Comparison of ENCODE assay signal across 17 mouse cellular contexts in genomic region chr2:113839488-113839887, GRCm38 (mm10). TPM values are rescaled to one million over a fixed set of nuclear protein-coding genes. Genes with fewer than 3 reads are reported as not detected.
A peak's percentile ranks its signal among the peaks of the same experiment; 100 is the strongest.
DNase-seq lines count a peak whose midpoint lies in the region; ATAC-seq and TF ChIP-seq lines count a peak whose summit lies in the region.
"Had no signal": no experiment of that assay in that cellular context is flagged by ENCODE, and none has a peak within 500 bp of the region (broad histone marks: within the 10 kb centered on the region; RNA-seq: fewer than 3 reads in every experiment).

No protein-coding gene starts in this region.

- H3K4me3 ChIP-seq in liver, embryonic 16.5 days (ENCODE audit: low read depth, low read length): no peak overlapping the region
- H3K4me3 ChIP-seq in liver, embryonic 11.5 days (ENCODE audit: low read depth, low read length): no peak overlapping the region
- H3K4me3 ChIP-seq in kidney, embryonic 15.5 days (replicated peaks): no peak overlapping the region
- no peak overlapping the region for H3K4me3 ChIP-seq in lung, embryonic 16.5 days (ENCODE audit: low read length)
- H3K4me3 ChIP-seq in stomach, postnatal 0 days (ENCODE audit: low read depth, low read length): no peak overlapping the region
- H3K4me3 ChIP-seq: embryonic facial prominence, embryonic 13.5 days; forebrain, embryonic 13.5 days; limb, embryonic 13.5 days had no signal

- no peak overlapping the region for H3K27ac ChIP-seq in liver, embryonic 16.5 days (ENCODE audit: low read length)
- H3K27ac ChIP-seq in liver, embryonic 11.5 days (ENCODE audit: low read depth, low read length): no peak overlapping the region
- H3K27ac ChIP-seq in kidney, embryonic 15.5 days: peak overlapping the region; percentile 54
- no peak overlapping the region for H3K27ac ChIP-seq in lung, embryonic 16.5 days (ENCODE audit: low read length)
- no peak overlapping the region for H3K27ac ChIP-seq in stomach, postnatal 0 days (replicated peaks)
- H3K27ac ChIP-seq: embryonic facial prominence, embryonic 13.5 days; forebrain, embryonic 13.5 days; hindbrain, postnatal 0 days; limb, embryonic 13.5 days had no signal

- no peaks in the 10 kb centered on the region for H3K9me3 ChIP-seq in liver, embryonic 16.5 days (replicated peaks; ENCODE audit: control insufficient read depth, low read length)
- H3K9me3 ChIP-seq in liver, embryonic 11.5 days (ENCODE audit: control insufficient read depth, low read length): no peaks in the 10 kb centered on the region
- no peaks in the 10 kb centered on the region for H3K9me3 ChIP-seq in kidney, embryonic 15.5 days (replicated peaks)
- no peaks in the 10 kb centered on the region for H3K9me3 ChIP-seq in lung, embryonic 16.5 days (ENCODE audit: control insufficient read depth, low read length)
- H3K9me3 ChIP-seq in stomach, postnatal 0 days (ENCODE audit: control insufficient read depth, low read length): no peaks in the 10 kb centered on the region
- H3K9me3 ChIP-seq: embryonic facial prominence, embryonic 13.5 days; forebrain, embryonic 13.5 days; limb, embryonic 13.5 days had no signal

- H3K4me1 ChIP-seq in liver, embryonic 16.5 days (ENCODE audit: control insufficient read depth, low read depth, low read length): no peaks in the 10 kb centered on the region
- no peaks in the 10 kb centered on the region for H3K4me1 ChIP-seq in liver, embryonic 11.5 days (replicated peaks; ENCODE audit: control insufficient read depth, insufficient read depth, low read length)
- H3K4me1 ChIP-seq in kidney, embryonic 15.5 days: no peaks in the 10 kb centered on the region
- no peaks in the 10 kb centered on the region for H3K4me1 ChIP-seq in lung, embryonic 16.5 days (replicated peaks; ENCODE audit: control insufficient read depth, insufficient read depth, low read length)
- no peaks in the 10 kb centered on the region for H3K4me1 ChIP-seq in stomach, postnatal 0 days (replicated peaks; ENCODE audit: control insufficient read depth, insufficient read depth)
- H3K4me1 ChIP-seq: embryonic facial prominence, embryonic 13.5 days; forebrain, embryonic 13.5 days; limb, embryonic 13.5 days had no signal

- 78% methylated on average over 4 of the region's 4 CpGs for WGBS in liver, embryonic 16.5 days (ENCODE audit: insufficient replicate concordance)
- 65% methylated on average over 4 of the region's 4 CpGs for WGBS in liver, embryonic 11.5 days
- WGBS in kidney, embryonic 15.5 days: 38% methylated on average over 4 of the region's 4 CpGs
- WGBS in lung, embryonic 16.5 days: 48% methylated on average over 4 of the region's 4 CpGs
- 54% methylated on average over 4 of the region's 4 CpGs for WGBS in stomach, postnatal 0 days

- peaks cover 61% of the 10 kb centered on the region for H3K36me3 ChIP-seq in liver, embryonic 16.5 days (ENCODE audit: control insufficient read depth, insufficient read depth)
- peaks cover 29% of the 10 kb centered on the region for H3K36me3 ChIP-seq in liver, embryonic 11.5 days (ENCODE audit: control insufficient read depth, insufficient read depth, low read length)
- H3K36me3 ChIP-seq in kidney, embryonic 15.5 days: peaks cover 73% of the 10 kb centered on the region
- peaks cover 42% of the 10 kb centered on the region for H3K36me3 ChIP-seq in lung, embryonic 16.5 days (ENCODE audit: control insufficient read depth, insufficient read depth, low read length)
- peaks cover 12% of the 10 kb centered on the region; the same call in 1 of the 2 replicates for H3K36me3 ChIP-seq in stomach, postnatal 0 days (ENCODE audit: control insufficient read depth, insufficient read depth, low read length)

- peak; percentile 58 for TF ChIP-seq CTCF in stomach, postnatal 0 days (IDR thresholded peaks at IDR 0.05; ENCODE audit: low read depth)

- H3K9ac ChIP-seq in liver, embryonic 16.5 days (ENCODE audit: low read depth, low read length): no peak overlapping the region
- H3K9ac ChIP-seq in liver, embryonic 11.5 days (ENCODE audit: low read depth, low read length): no peak overlapping the region
- no peak overlapping the region for H3K9ac ChIP-seq in kidney, embryonic 15.5 days
- no peak overlapping the region for H3K9ac ChIP-seq in lung, embryonic 16.5 days (ENCODE audit: low read length)
- no peak overlapping the region for H3K9ac ChIP-seq in stomach, postnatal 0 days (ENCODE audit: low read length)
- H3K9ac ChIP-seq: embryonic facial prominence, embryonic 13.5 days; forebrain, embryonic 13.5 days; limb, embryonic 13.5 days had no signal

- DNase-seq in liver, embryonic 11.5 days (ENCODE audit: low spot score): no peak
- peak; percentile 44 for DNase-seq in stomach, postnatal 0 days (ENCODE audit: low spot score)
- no peak for DNase-seq in testis, postnatal 14 days (ENCODE audit: low spot score)
- DNase-seq in left cerebral cortex, postnatal 25 days (ENCODE audit: low spot score in 2 of 2): no peak
- no peak for DNase-seq in cerebellum, postnatal 4 days (ENCODE audit: low spot score in 2 of 2)
- DNase-seq: adrenal gland, postnatal 14 days; B cell, adult 2 months; cerebellum, postnatal 14 days; heart, postnatal 14 days; layer of hippocampus, postnatal 36 days had no signal

- no peak for TF ChIP-seq EP300 in stomach, postnatal 0 days (optimal IDR thresholded peaks at IDR 0.05)

- 0 out of 2 replicates have a peak, but pooled peaks have one; percentile 24 for ATAC-seq in liver, embryonic 16.5 days (ENCODE audit: low read depth)
- ATAC-seq in liver, embryonic 11.5 days (replicated peaks; ENCODE audit: low FRiP score): no peak; the same call in 1 of the 2 replicates
- ATAC-seq in kidney, embryonic 15.5 days (replicated peaks; ENCODE audit: low FRiP score): peak; percentile 91
- peak; percentile 43; the same call in 1 of the 2 replicates for ATAC-seq in lung, embryonic 16.5 days (ENCODE audit: low read depth)
- peak; percentile 92 for ATAC-seq in stomach, postnatal 0 days (ENCODE audit: low FRiP score, low TSS enrichment)
- ATAC-seq: forebrain, embryonic 13.5 days; hindbrain, postnatal 0 days had no signal

- H3K4me2 ChIP-seq in liver, embryonic 16.5 days (ENCODE audit: low read depth, low read length): no peak overlapping the region
- H3K4me2 ChIP-seq in liver, embryonic 11.5 days: no peak overlapping the region
- no peak overlapping the region for H3K4me2 ChIP-seq in kidney, embryonic 15.5 days
- H3K4me2 ChIP-seq in lung, embryonic 16.5 days (ENCODE audit: low read depth, low read length): no peak overlapping the region
- H3K4me2 ChIP-seq in stomach, postnatal 0 days (replicated peaks; ENCODE audit: low read depth): no peak overlapping the region
- H3K4me2 ChIP-seq: embryonic facial prominence, embryonic 13.5 days; forebrain, embryonic 13.5 days; limb, embryonic 13.5 days had no signal

- H3K27me3 ChIP-seq in liver, embryonic 16.5 days (ENCODE audit: control insufficient read depth, insufficient read depth, low read depth, low read length): no peaks in the 10 kb centered on the region
- H3K27me3 ChIP-seq in liver, embryonic 11.5 days (replicated peaks; ENCODE audit: control insufficient read depth, insufficient read depth, low read length): no peaks in the 10 kb centered on the region
- H3K27me3 ChIP-seq in kidney, embryonic 15.5 days: no peaks in the 10 kb centered on the region
- H3K27me3 ChIP-seq in lung, embryonic 16.5 days (ENCODE audit: control insufficient read depth, insufficient read depth, low read depth, low read length): no peaks in the 10 kb centered on the region
- H3K27me3 ChIP-seq in stomach, postnatal 0 days (ENCODE audit: control insufficient read depth, insufficient read depth, low read length): no peaks in the 10 kb centered on the region
- H3K27me3 ChIP-seq: embryonic facial prominence, embryonic 13.5 days; forebrain, embryonic 13.5 days; limb, embryonic 13.5 days had no signal

- intact Hi-C loops in left cerebral cortex, postnatal 25 days (cut with DNase I): no loop called here

RNA-seq across cellular contexts. Expression of gene Arhgap11a, which starts 9.0 kb away (rescaled TPM):
- polyA plus RNA-seq in liver, embryonic 16.5 days (2015; fragmentation: Nextera tagmentation; extraction: Ambion mirVana): 17.0 and 17.7 TPM in 2 replicates
- 5.9 and 7.1 TPM in 2 replicates for polyA plus RNA-seq in liver, embryonic 11.5 days (2014; fragmentation: Nextera tagmentation; extraction: Ambion mirVana)
- 29.0 and 29.9 TPM in 2 replicates for polyA plus RNA-seq in kidney, embryonic 15.5 days (2015; fragmentation: Nextera tagmentation; extraction: Ambion mirVana)
- 26.7 and 28.3 TPM in 2 replicates for polyA plus RNA-seq in lung, embryonic 16.5 days (2015; fragmentation: Nextera tagmentation; extraction: Ambion mirVana)
- 7.0 and 7.7 TPM in 2 replicates for polyA plus RNA-seq in stomach, postnatal 0 days (2015; fragmentation: Nextera tagmentation; extraction: Ambion mirVana)
- 1 to 10 TPM; 2.1 to 2.2 TPM for total RNA-seq in left cerebral cortex, postnatal 25 days (2021)

RNA-seq across cellular contexts. Expression of gene Scg5, which starts 10.6 kb away (rescaled TPM):
- 0.20 TPM in 1 of 2 replicates, not detected in the other for polyA plus RNA-seq in liver, embryonic 16.5 days (2015; fragmentation: Nextera tagmentation; extraction: Ambion mirVana)
- 0.32 and 0.44 TPM in 2 replicates for polyA plus RNA-seq in liver, embryonic 11.5 days (2014; fragmentation: Nextera tagmentation; extraction: Ambion mirVana)
- 5.2 and 8.6 TPM in 2 replicates for polyA plus RNA-seq in kidney, embryonic 15.5 days (2015; fragmentation: Nextera tagmentation; extraction: Ambion mirVana)
- 1.0 and 2.2 TPM in 2 replicates for polyA plus RNA-seq in lung, embryonic 16.5 days (2015; fragmentation: Nextera tagmentation; extraction: Ambion mirVana)
- 14.9 and 15.5 TPM in 2 replicates for polyA plus RNA-seq in stomach, postnatal 0 days (2015; fragmentation: Nextera tagmentation; extraction: Ambion mirVana)
- 100 to 1,000 TPM; 488 to 523 TPM for total RNA-seq in left cerebral cortex, postnatal 25 days (2021)
